Comparison of ENCODE assay signal across 13 mouse cellular contexts in genomic region chr9:99064216-99064615, GRCm38 (mm10). TPM values are rescaled to one million over a fixed set of nuclear protein-coding genes. Genes with fewer than 3 reads are reported as not detected.
DNase-seq lines count a peak whose midpoint lies in the region; ATAC-seq and TF ChIP-seq lines count a peak whose summit lies in the region.
"Had no signal": no experiment of that assay in that cellular context is flagged by ENCODE, and none has a peak within 500 bp of the region (broad histone marks: within the 10 kb centered on the region; RNA-seq: fewer than 3 reads in every experiment).

No protein-coding gene starts in this region.

- no peak for TF ChIP-seq POLR2A in kidney, adult 2 months (IDR thresholded peaks at IDR 0.05; ENCODE audit: low read depth, low read length)

- no peak overlapping the region for H3K4me3 ChIP-seq in kidney, adult 2 months (ENCODE audit: insufficient read depth, low read depth, low read length)
- H3K4me3 ChIP-seq: embryonic facial prominence, embryonic 13.5 days; neural tube, embryonic 13.5 days had no signal

- TF ChIP-seq CTCF in kidney, adult 2 months (conservative IDR thresholded peaks at IDR 0.05; ENCODE audit: insufficient read depth, insufficient read length, low read depth, low read length): no peak

- peaks cover 3% of the 10 kb centered on the region for H3K36me3 ChIP-seq in kidney, adult 2 months (ENCODE audit: control insufficient read depth, insufficient read depth, low read length)

- no peak overlapping the region for H3K27ac ChIP-seq in kidney, adult 2 months (ENCODE audit: insufficient read depth, low read depth, low read length)
- H3K27ac ChIP-seq: embryonic facial prominence, embryonic 13.5 days; neural tube, embryonic 13.5 days had no signal

- H3K4me1 ChIP-seq in kidney, adult 2 months (ENCODE audit: control insufficient read depth, insufficient read depth, low read length): no peaks in the 10 kb centered on the region
- H3K4me1 ChIP-seq: embryonic facial prominence, embryonic 13.5 days; neural tube, embryonic 13.5 days had no signal

- DNase-seq in kidney, adult 2 months: peak; percentile 40
- no peak for DNase-seq in kidney, adult 18-20 months
- DNase-seq in CD4-positive helper T cell, adult 2 months (ENCODE audit: low read depth, low spot score): peak; percentile 48
- peak; percentile 78 for DNase-seq in NIH3T3 (ENCODE audit: low read depth)
- DNase-seq: heart, postnatal 14 days; left cerebral cortex, postnatal 4 days; thymus, postnatal 4 days had no signal

- peak; percentile 46 for ATAC-seq in inflammation-experienced regulatory T-cells, adult 6 months
- ATAC-seq in erythroblast, adult 5-6 weeks (replicated peaks; ENCODE audit: low FRiP score, poor library complexity, severe bottlenecking): no peak
- ATAC-seq in erythroid progenitor cell, adult 5-6 weeks (replicated peaks; ENCODE audit: low FRiP score, poor library complexity, severe bottlenecking): no peak
- ATAC-seq: activated CD4-positive, CD25-positive, alpha-beta regulatory T cell, adult 4 months had no signal

- 39% methylated on average over 2 of the region's 2 CpGs for WGBS in kidney, adult 2 months

- no peaks in the 10 kb centered on the region for H3K27me3 ChIP-seq in kidney, adult 2 months (replicated peaks; ENCODE audit: control insufficient read depth, insufficient read depth, low read length)
- H3K27me3 ChIP-seq: embryonic facial prominence, embryonic 13.5 days; neural tube, embryonic 13.5 days had no signal

RNA-seq across cellular contexts. Expression of gene Gm1123, which starts 28.7 kb away (rescaled TPM):
- polyA plus RNA-seq in kidney, adult 2 months (2012; rRNA removed): 0.25 and 0.37 TPM in 2 replicates
- polyA plus RNA-seq in inflammation-experienced regulatory T-cells, adult 6 months (2017; shearing (Covaris generic)): 1 to 10 TPM in 1 of 3 experiments, under 1 TPM in 2; 0.54 to 1.6 (median 0.88) TPM
- total RNA-seq in erythroblast, adult 5-6 weeks (2015; ENCODE audit: low replicate concordance): not detected in 2 replicates
- total RNA-seq in erythroblast, adult 5-6 weeks (2017; ENCODE audit: low replicate concordance): not detected in 2 replicates
- total RNA-seq in erythroid progenitor cell, adult 5-6 weeks (2015; ENCODE audit: low replicate concordance): not detected in 2 replicates
- total RNA-seq in erythroid progenitor cell, adult 5-6 weeks (2017; ENCODE audit: low replicate concordance): not detected in 2 replicates
- total RNA-seq: heart, postnatal 14 days; left cerebral cortex, postnatal 4 days had no signal
- polyA plus RNA-seq: embryonic facial prominence, embryonic 13.5 days had no signal
